Mouse (Mus musculus) MEL (cell line): ENCODE data around the gene Dapk2.

Source experiments
- KAT2A ChIP-seq: conservative IDR thresholded peaks from 2 replicates; pipeline ENCODE4 v1.6.1; 2012; ENCODE audit warnings: low read depth, low read length, improper control_type of control experiment, inconsistent platforms
- ZMIZ1 ChIP-seq: IDR thresholded peaks from 2 replicates; pipeline ENCODE4 v1.6.1; 2012; ENCODE audit warnings: low read depth, mild to moderate bottlenecking, inconsistent platforms, low read length, improper control_type of control experiment, moderate library complexity

DNA sequence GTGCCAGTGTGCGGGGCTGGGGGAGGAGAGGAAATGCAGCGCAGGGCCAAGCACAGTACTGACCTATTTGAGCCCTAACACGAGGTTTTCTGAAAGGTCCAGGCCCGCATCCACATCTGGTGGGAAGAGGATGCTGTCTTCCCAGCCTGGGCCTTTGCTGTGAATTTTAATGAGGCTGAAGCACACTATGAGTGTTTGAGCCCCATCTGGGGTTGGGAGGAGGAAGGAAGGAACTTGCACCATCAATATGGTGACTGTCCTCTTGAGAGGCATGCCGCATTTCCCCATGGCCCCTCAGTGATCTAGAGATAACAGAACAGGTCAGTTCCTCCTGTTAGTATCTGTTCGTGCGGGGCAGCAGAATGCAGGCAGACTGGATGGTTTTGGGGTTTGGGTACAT lies 44.4 kb downstream of the Dapk2 start:
- no peak for TF ChIP-seq ZMIZ1
- no peak for TF ChIP-seq KAT2A
